Mouse (Mus musculus) liver, embryonic 14.5 days (tissue): ENCODE measurements at regions not wholly inside any gene's neighbourhood (a gene's known extent, or its start where the extent isn't known, plus 50 kb on each side); places are given as distances from the start of the nearest gene placed in this dataset.

Source experiments
- CTCF ChIP-seq: IDR thresholded peaks from 2 replicates; pipeline ENCODE4 v1.5.1; 2016; ENCODE audit warnings: antibody characterized with exemption, low read depth, control low read depth
- EP300 ChIP-seq: IDR thresholded peaks from 2 replicates; pipeline ENCODE4 v1.6.1; 2016; ENCODE audit warnings: antibody characterized with exemption, low read depth

DNA sequence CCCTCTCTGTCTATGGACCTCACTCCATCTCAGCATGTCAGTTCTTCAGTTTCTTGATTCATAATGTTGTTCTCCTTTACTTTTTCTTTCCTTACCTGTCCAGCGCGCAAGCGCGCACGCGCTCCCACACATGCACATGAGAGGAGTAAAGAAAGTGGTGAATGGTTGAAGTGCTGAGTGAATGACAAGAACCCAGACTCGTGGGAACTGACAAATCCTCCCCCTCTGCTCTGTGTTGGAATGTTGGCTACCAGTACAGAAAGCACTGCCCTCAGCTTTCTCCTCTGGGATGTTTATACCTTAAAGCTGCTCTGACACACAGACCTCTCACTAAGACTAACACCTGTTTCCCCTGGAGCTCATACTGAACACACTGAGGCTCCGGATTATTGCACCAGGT is 302.2 kb upstream of the Nrp1 start:
- no peak for TF ChIP-seq CTCF
- TF ChIP-seq EP300, result no peak
